Mouse (Mus musculus) adipocyte (in vitro differentiated cells): ENCODE data around the gene Spsb3.
A peak's percentile ranks its signal among the peaks of the same experiment; 100 is the strongest.

Experiments used
- DNase-seq: peaks from one replicate; pipeline ENCODE4 v3.0.0-alpha.2; 2016; ENCODE audit warnings: low spot score

Spsb3 gene

GRCm38 (mm10) chr17:24874405-24874745 is 12.1 kb upstream of the Spsb3 start:
- DNase-seq, result no peak

GRCm38 (mm10) chr17:24874989-24875388 is 11.5 kb upstream of the Spsb3 start:
- no peak for DNase-seq

- peak; percentile 70 for DNase-seq
These were observed 8.9 kb upstream of the Spsb3 start for GRCm38 (mm10) chr17:24877336-24878116.

- peak; percentile 56 for DNase-seq
These were observed 8.4 kb upstream of the Spsb3 start for GRCm38 (mm10) chr17:24878117-24878397.

- DNase-seq, result peak; percentile 70
These were observed 7.9 kb upstream of the Spsb3 start for GRCm38 (mm10) chr17:24878531-24878930.

GRCm38 (mm10) chr17:24881738-24882440 is 4.6 kb upstream of the Spsb3 start:
- peak; percentile 73 for DNase-seq

GRCm38 (mm10) chr17:24884391-24884790 is 2.1 kb upstream of the Spsb3 start:
- DNase-seq, result no peak

GRCm38 (mm10) chr17:24885356-24886133 is 898 bp upstream of the Spsb3 start:
- DNase-seq, result no peak

- DNase-seq, result no peak
These were observed 459 bp downstream of the Spsb3 start for GRCm38 (mm10) chr17:24886932-24887271.

GRCm38 (mm10) chr17:24887291-24888080 is 1.0 kb downstream of the Spsb3 start:
- DNase-seq, result peak; percentile 31

GRCm38 (mm10) chr17:24888862-24889261 is 2.4 kb downstream of the Spsb3 start:
- DNase-seq, result no peak

- DNase-seq, result no peak
These were observed 4.0 kb downstream of the Spsb3 start for GRCm38 (mm10) chr17:24890151-24891092.

- no peak for DNase-seq
These were observed 4.9 kb downstream of the Spsb3 start for GRCm38 (mm10) chr17:24891321-24891720.

GRCm38 (mm10) chr17:24892785-24893184 is 6.3 kb downstream of the Spsb3 start:
- DNase-seq, result no peak

GRCm38 (mm10) chr17:24893276-24893675 is 6.8 kb downstream of the Spsb3 start:
- DNase-seq, result no peak

GRCm38 (mm10) chr17:24894061-24894994 is 7.9 kb downstream of the Spsb3 start:
- peak; percentile 34 for DNase-seq

- peak; percentile 92 for DNase-seq
These were observed 8.6 kb downstream of the Spsb3 start, which contains the start of the genes Eme2 and Mrps34 for GRCm38 (mm10) chr17:24894995-24895547. Eme2 (minus strand) TSS chr17:24895087. Mrps34 (plus strand) TSS chr17:24895116.

GRCm38 (mm10) chr17:24895571-24896240 is 9.3 kb downstream of the Spsb3 start:
- DNase-seq, result peak; percentile 63
